Mouse (Mus musculus): ENCODE data around the gene Jph2.
A peak's percentile ranks its signal among the peaks of the same experiment; 100 is the strongest.

Jph2 gene

GRCm38 (mm10) chr2:163300069-163301060, 97.4 kb downstream of the Jph2 start:
- DNase-seq: peak in 1 of 2 experiments; percentile 43

DNA sequence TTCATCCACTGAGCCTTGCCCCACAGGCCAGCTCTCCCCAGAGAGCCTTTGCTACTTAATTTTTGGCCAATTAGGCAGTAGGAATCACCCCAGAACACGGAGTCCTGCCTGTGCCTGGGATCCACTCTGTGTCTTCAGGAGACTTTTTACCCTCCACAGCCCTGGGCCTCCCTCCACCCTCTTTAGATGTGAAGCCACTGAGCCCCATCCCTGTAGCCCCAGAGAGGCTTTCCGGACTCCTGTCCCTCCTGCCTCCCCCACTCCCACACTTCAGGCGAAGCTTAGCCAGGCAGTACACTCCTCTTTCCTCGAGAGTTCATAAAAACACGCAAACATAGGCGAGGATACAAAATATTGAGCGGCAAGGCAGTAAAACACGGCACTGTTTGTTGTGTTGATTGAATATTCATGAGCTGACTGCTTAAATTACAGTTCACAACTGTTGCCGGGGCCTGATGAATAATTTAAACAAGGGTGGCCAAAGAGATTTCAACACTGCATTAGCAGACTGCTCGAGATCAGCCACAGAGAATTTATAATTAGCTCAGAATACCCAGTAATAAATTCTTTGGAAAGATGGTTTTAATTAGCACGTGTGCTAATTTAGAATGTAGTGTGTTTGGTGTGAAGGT, 100.7 kb downstream of the Jph2 start:
- no peak for DNase-seq

DNA sequence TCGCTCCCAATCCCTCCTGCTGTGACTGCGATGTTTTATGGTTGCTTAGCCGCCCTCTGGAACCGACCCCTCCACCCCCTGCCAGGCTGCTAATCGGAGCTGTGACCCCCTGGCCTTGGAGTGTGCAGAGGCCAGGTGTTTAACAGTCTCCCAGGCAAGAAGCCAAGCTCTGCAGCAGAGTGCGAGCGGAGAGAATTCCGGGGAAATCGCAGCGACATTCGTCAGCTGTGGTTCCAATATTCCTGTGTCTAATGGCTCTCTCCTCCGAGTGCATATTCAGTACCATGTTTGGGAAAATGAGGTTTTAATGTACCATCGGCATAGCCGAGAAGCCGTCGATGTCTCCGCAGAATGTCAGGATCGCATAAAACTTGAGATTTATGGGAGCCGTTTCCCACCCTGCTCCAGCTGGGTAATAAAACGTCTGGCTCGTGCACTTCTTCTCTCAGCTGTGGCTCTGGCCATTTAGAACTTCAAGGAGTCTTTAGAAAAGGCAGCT, 108.9 kb downstream of the Jph2 start:
- DNase-seq: peak; percentile 10 to 65
